Mouse (Mus musculus) CH12F3 (cell line): ENCODE data around the gene Cox4i2.

Experiments used
- in situ Hi-C: fragments of 300-500 bp; cut with MboI; formaldehyde crosslinking; loops from 2 replicates; pipeline ENCODE4 v1.14.3; 2020; ENCODE audit warnings: low sequenced_read_pairs

Gene Cox4i2

DNA sequence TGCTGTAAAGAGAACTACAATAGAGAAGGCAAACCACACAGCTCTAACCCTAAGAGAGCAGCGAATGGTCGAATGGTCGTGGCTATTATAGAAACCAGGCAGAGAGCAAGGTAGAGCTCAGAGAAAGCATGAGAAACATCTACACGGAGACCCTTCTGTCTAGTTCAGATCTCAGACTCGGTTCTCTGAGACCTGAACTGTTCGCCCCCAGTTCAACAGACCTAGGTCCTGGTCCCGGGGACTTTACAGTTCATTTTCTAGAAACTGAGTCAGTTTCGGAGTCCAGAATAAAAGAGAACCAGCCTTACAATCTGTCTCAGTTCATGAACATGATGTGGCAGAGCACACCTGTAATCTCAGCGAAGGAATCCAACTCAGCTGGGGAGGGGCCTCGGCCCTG lies 19.5 kb upstream of the Cox4i2 start:
- in situ Hi-C loops, result no loop called here

- in situ Hi-C loops, result no loop called here
Observed at GRCm38 (mm10) chr2:152734984-152735383, 19.0 kb upstream of the Cox4i2 start.

DNA sequence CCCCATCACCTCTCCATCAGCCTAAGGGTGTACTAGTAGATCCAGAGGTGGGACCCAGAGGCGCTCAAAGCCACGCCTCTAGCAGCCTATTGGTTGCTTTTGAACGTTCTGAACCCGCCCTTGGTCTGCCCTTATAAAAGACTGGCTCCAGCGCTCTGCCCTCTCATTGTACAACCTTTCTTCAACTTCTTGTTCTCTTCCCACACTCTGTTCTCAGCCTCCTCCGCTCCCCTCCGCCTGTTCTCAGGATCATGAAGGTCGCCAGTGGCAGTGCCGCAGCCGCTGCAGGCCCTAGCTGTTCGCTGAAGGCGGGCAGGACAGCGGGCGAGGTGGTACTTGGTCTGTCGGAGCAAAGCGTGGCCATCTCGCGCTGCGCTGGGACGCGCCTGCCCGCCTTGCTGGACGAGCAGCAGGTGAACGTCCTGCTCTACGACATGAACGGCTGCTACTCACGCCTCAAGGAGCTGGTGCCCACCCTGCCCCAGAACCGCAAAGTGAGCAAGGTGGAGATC lies 17.8 kb upstream of the Cox4i2 start, which contains the start of gene Id1:
Gene Id1 (plus strand): TSS at position 162 of the 512 bp plus-strand sequence.
- in situ Hi-C loops, result no loop called here

- in situ Hi-C loops, result no loop called here
Observed at GRCm38 (mm10) chr2:152736748-152737147, 17.2 kb upstream of the Cox4i2 start.

DNA sequence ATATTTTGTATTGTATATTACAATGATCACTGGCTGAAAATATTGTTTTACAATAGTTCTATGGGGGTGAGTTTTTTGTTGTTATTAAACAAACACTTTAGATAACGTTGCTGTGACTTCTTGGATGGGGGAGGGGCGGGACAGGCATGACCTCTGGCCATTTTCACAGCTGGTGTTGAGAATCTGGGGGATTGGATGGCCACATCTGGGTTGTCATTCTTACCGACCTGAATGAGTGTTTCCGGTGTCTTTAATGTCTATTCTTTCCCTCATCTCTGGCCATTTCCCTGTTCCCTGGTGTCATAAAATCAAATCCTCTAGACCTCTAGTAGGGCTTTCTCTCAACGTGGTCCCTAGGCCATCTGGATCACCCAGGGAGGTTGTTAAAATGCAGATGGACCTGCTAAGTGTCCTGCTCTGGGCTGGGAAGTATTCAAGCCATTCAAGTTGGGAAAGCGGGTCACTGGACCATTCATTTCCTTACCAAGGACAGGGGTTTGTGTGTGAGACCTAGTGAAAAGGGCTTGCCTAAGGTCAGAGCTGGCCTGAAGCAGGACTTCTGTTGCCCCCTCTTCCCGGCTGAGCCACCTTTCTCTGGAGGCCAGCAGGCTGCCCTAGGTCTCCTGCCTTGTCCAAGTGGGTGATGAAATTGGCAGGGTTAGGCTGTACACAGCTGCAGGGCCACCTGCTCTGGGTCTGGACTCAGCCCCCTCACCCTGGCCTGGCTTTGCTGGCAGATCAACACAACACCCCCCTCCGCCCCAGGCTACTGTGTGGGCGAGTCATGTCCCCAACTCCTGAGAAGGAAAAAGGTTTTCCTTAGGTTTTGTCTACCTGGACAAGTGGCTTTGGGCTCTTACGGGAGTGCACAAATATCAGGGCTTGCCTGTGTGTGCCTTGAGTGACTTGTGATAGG lies 16.4 kb upstream of the Cox4i2 start:
- in situ Hi-C loops, result no loop called here

DNA sequence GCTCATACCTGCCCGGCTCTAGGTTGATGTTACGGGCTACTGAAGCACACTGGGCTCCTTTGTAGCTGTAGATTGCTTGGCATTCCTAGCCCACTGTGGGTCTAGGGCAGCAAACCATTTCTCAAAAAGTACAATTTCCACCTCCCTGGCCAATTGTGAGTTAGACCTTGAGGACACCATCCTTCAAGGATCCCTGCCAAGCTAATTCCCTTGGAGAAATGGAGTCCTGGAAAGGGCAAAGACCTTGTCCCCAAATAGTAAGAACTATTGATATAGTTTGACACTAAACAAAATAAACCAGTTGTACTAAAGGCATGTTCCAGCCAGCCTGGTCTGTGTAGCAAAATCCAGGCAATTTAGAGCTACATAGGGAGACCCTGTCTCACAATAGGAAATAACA lies 15.6 kb upstream of the Cox4i2 start:
- in situ Hi-C loops, result no loop called here

DNA sequence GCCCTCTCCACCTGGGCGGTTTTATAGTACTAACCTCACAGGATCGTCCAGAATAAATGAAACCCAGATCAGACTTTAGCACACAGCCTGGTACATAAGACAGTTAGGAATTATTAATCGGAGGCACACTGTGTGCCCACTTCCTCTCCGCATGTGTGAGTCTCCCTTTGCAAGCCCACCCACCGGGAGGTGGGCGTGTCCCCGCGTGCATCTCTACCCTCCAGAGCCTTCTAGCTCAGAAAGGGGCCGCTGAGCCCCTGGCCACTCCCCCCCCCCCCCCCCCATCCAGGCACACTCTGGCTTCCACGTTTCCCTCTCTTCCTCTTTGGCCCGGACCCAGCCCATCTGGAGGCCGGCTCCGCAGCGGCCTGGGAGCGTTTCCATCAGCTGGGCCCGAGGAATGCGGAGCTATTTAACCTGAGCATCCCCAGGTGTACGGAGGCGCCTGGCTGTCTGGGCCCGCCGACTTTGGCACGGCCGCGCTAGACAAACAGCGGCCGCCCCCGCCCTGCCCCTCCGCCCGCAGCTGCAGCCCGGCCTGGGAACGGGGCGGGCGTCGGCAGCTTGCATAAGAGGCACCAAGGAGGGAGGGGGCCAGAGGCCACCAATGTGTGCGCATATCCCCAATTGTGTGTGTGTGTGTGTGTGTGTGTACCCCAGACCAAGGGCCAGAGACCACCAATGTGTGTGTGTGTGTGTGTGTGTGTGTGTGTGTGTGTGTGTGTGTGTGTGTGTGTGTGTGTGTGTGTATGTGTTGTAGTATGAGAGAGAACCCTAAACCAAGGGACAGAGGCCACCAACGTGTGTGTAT lies 14.7 kb upstream of the Cox4i2 start:
- in situ Hi-C loops, result no loop called here

- in situ Hi-C loops, result no loop called here
Observed at GRCm38 (mm10) chr2:152739842-152740260, 14.1 kb upstream of the Cox4i2 start.

- in situ Hi-C loops, result no loop called here
Observed at GRCm38 (mm10) chr2:152740490-152740889, 13.5 kb upstream of the Cox4i2 start.

DNA sequence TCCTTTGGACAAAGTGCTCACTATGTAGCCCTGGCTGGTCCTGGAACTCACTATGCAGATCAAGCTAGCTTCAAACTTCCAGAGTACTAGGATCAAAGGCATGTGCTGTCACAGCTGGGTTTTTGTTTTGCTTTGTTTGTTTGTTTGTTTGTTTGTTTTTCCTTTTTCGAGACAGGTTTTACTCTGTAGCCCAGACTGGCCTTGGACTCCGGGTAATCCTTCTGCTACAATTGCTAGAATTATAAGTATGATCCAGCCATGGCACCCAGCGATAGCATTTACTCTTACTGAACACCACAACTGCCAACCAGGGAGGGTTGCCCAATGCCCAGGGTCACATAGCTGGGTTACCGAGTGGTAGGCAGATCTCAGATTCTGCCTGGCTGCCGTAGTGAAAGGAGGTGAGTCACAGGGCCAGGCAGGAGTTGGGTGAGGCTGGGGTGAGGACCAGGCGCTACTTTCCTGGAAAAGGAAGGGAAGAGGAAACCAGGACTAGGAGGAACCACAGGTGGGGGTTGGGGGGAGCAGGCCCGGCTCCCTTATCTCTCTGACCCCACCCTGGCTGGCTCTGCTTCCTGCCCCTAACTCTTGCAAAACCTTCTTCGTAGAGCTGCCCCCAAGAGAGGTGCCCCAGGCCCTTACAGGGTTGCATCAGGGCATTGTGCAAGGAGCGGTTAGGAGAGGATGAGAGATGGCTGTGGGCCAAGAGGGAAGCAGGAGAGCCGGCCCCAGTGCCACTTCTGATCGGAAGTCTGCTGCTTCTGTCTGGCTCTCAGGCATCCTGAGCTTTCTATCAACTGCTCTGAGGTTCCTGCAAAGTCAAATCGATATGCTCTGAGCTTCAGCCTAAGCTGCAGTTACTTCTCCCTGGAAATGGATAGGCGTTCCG lies 12.6 kb upstream of the Cox4i2 start:
- in situ Hi-C loops, result no loop called here

DNA sequence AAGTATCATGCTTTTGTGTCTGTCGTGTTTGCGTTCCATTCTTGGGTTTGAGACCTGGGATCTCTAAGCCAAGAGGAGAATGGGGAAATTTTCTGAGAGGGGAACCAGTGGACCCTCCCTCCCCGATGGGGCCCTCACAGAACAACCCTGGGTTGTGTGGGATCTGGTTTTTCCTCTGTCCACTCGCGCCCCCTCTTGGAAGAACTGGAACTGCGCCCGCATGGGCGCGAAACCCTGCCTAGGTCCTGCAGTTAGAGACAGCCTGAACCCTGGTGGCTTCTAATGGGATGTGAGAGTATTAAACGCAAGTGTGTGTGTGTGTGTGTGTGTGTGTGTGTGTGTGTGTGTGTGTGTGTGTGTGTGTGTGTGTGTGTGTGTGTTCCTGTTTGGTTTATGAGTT lies 11.5 kb upstream of the Cox4i2 start:
- in situ Hi-C loops, result no loop called here

GRCm38 (mm10) chr2:152756474-152757393 lies 2.8 kb downstream of the Cox4i2 start:
- in situ Hi-C loops, result no loop called here

DNA sequence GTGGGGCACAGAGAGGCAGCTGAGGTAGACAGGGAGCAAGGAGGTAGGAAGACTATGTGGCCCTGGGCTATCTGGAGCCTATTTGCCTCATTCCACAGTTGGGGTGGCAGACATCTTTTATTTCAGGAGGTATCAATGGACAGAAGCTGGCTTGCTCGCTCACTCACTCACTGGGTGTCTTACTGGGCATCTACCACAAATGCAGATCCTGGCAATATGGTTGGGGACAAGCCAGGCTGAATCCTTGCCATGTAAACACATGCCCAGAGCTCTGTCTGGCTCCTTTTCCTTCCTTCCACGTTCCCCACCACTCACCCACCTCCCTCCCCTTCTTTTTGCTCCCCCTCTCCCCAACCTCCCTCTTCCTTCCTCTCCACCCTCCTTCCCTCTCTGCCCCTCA lies 3.5 kb downstream of the Cox4i2 start:
- in situ Hi-C loops, result no loop called here

GRCm38 (mm10) chr2:152758351-152758750 lies 4.4 kb downstream of the Cox4i2 start:
- in situ Hi-C loops, result no loop called here

DNA sequence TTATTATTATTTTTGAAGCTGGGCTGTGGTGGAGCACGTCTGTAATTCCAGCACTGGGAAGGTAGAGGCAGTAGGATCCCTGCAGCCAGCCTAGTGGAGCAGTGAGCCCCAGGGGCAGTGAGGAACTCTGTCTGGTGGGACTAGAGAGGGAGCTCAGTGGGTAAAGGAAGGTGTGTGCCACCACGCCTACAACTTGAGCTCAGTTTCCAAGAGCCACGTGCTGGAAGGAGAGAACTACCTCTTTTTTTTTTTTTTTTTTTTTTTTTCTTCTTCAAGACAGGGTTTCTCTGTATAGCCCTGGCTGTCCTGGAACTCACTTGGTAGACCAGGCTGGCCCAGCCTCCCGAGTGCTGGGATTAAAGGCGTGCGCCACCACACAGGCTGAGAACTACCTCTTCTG lies 9.3 kb downstream of the Cox4i2 start:
- in situ Hi-C loops, result no loop called here

- in situ Hi-C loops, result no loop called here
Observed at GRCm38 (mm10) chr2:152764172-152765044, 10.4 kb downstream of the Cox4i2 start.

DNA sequence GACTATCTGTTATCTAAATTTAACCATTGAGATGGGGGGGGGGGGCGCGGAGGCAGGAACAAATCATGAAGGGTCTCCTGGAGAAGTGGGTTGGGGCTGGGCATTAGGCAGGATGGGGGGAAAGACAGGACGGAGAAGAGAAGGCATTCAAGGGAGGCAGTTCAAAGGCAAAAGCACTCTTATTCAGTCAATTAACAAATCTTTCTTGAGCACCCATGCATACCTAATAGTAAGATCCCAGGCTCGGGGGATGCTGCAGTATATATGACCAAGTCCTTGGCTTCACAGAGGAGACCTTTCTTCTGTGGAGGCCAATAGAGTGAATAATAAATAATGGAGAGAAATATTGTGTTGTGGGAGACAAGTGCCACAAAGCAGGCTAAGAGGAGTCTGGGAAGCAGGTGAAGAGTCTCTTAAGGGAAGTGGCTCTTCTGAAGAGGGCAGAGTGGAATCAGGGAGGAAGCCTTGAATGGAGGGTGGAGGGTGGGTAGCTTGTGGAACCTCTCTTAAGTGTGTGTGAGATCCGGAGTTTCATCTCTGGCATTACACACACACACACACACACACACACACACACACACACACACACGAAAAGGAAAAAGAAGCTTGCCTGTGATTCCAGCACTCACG lies 11.2 kb downstream of the Cox4i2 start:
- in situ Hi-C loops, result no loop called here
